19 mouse cellular contexts compared by ENCODE assay signal in the genomic region with DNA sequence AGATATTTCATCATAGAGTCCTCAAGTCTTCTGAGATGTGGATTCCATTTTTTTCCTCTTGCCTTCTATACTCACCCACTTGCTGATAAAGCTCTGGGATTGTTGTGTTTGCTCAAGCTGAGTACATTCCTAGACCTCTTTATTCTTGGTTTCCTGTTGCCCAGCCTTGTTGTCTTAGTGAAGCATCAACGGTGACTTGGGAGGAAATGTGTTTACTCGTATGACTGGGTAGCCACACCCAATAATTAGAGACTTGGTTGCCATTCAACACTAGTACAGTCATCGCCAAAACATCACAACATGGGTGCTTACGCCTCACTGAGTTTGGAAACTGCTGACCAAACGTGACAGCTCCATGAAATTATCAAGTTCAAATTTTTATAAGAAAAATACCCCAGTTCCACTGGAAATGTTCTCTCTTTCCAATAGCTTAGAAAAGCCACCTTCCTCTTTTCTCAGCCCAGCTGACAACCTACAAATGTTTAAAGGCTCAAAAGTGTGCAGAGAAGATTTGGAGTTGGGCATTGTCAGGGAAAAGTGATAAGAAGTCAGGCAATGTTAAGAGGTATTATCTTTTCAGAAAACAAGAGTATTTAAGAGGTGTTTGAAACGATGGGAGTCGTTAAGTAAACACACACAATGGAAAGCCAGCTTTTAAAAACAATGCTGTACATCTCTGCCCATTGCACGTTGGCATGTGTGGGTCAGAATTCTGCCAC. TPM values are rescaled to one million over a fixed set of nuclear protein-coding genes. Genes with fewer than 3 reads are reported as not detected.
DNase-seq lines count a peak whose midpoint lies in the region; ATAC-seq and TF ChIP-seq lines count a peak whose summit lies in the region.
"Had no signal": no experiment of that assay in that cellular context is flagged by ENCODE, and none has a peak within 500 bp of the region (broad histone marks: within the 10 kb centered on the region; RNA-seq: fewer than 3 reads in every experiment).

No protein-coding gene starts in this region.

- no peak overlapping the region for H3K4me3 ChIP-seq in hindbrain, postnatal 0 days (ENCODE audit: low read length)
- H3K4me3 ChIP-seq in hindbrain, embryonic 14.5 days (replicated peaks; ENCODE audit: low read length): no peak overlapping the region
- no peak overlapping the region for H3K4me3 ChIP-seq in forebrain, embryonic 11.5 days (ENCODE audit: low read depth, low read length)
- H3K4me3 ChIP-seq: embryonic facial prominence, embryonic 12.5 days; heart, embryonic 15.5 days; hindbrain, embryonic 15.5 days; kidney, embryonic 15.5 days; layer of hippocampus, adult 2 months; liver, embryonic 13.5 days; megakaryocyte, embryonic 14.5 days had no signal

- DNase-seq in hindbrain, postnatal 0 days (ENCODE audit: low spot score): peak; percentile 39
- DNase-seq in hindbrain, embryonic 14.5 days (ENCODE audit: low spot score): no peak
- DNase-seq in CD4-positive helper T cell, adult 2 months (ENCODE audit: low read depth, low spot score): peak; percentile 40
- peak; percentile 16 for DNase-seq in naive thymus-derived CD4-positive, alpha-beta T cell, adult 2 months (ENCODE audit: low read depth)
- no peak for DNase-seq in forebrain, embryonic 11.5 days (ENCODE audit: low spot score)
- no peak for DNase-seq in thymus, postnatal 0 days (ENCODE audit: low spot score)
- DNase-seq: liver, embryonic 13.5 days had no signal

- TF ChIP-seq CTCF in hindbrain, postnatal 0 days (IDR thresholded peaks at IDR 0.05; ENCODE audit: low read depth): no peak

- no peak overlapping the region for H3K4me2 ChIP-seq in hindbrain, postnatal 0 days (ENCODE audit: low read depth, low read length)
- H3K4me2 ChIP-seq in hindbrain, embryonic 14.5 days (replicated peaks): no peak overlapping the region
- H3K4me2 ChIP-seq in forebrain, embryonic 11.5 days (ENCODE audit: low read depth, low read length, severe bottlenecking): no peak overlapping the region
- H3K4me2 ChIP-seq: embryonic facial prominence, embryonic 12.5 days; heart, embryonic 15.5 days; hindbrain, embryonic 15.5 days; kidney, embryonic 15.5 days; liver, embryonic 13.5 days had no signal

- no peaks in the 10 kb centered on the region for H3K36me3 ChIP-seq in hindbrain, postnatal 0 days (ENCODE audit: insufficient read depth, low read length)
- no peaks in the 10 kb centered on the region for H3K36me3 ChIP-seq in hindbrain, embryonic 14.5 days (replicated peaks; ENCODE audit: control insufficient read depth, insufficient read depth)
- H3K36me3 ChIP-seq in forebrain, embryonic 11.5 days (ENCODE audit: control insufficient read depth, insufficient read depth, low read length): no peaks in the 10 kb centered on the region
- H3K36me3 ChIP-seq: embryonic facial prominence, embryonic 12.5 days; heart, embryonic 15.5 days; hindbrain, embryonic 15.5 days; kidney, embryonic 15.5 days; liver, embryonic 13.5 days had no signal

- H3K27ac ChIP-seq in hindbrain, postnatal 0 days: no peak overlapping the region
- H3K27ac ChIP-seq in hindbrain, embryonic 14.5 days: no peak overlapping the region
- H3K27ac ChIP-seq in forebrain, embryonic 11.5 days (ENCODE audit: low read depth, low read length): no peak overlapping the region
- H3K27ac ChIP-seq: embryonic facial prominence, embryonic 12.5 days; heart, embryonic 15.5 days; hindbrain, embryonic 15.5 days; kidney, embryonic 15.5 days; layer of hippocampus, adult 2 months; liver, embryonic 13.5 days had no signal

- no peaks in the 10 kb centered on the region for H3K27me3 ChIP-seq in hindbrain, postnatal 0 days (ENCODE audit: insufficient read depth, low read length)
- H3K27me3 ChIP-seq in hindbrain, embryonic 14.5 days (ENCODE audit: control insufficient read depth, insufficient read depth, low read length): no peaks in the 10 kb centered on the region
- no peaks in the 10 kb centered on the region for H3K27me3 ChIP-seq in forebrain, embryonic 11.5 days (ENCODE audit: control insufficient read depth, insufficient read depth, low read length)
- H3K27me3 ChIP-seq: embryonic facial prominence, embryonic 12.5 days; heart, embryonic 15.5 days; hindbrain, embryonic 15.5 days; kidney, embryonic 15.5 days; liver, embryonic 13.5 days had no signal

- WGBS in hindbrain, postnatal 0 days: 63% methylated on average over 8 of the region's 8 CpGs
- WGBS in hindbrain, embryonic 14.5 days: 84% methylated on average over 8 of the region's 8 CpGs
- WGBS in forebrain, embryonic 11.5 days: 81% methylated on average over 8 of the region's 8 CpGs

- no peak overlapping the region for H3K9ac ChIP-seq in hindbrain, postnatal 0 days (replicated peaks; ENCODE audit: low read length)
- no peak overlapping the region for H3K9ac ChIP-seq in hindbrain, embryonic 14.5 days
- H3K9ac ChIP-seq in forebrain, embryonic 11.5 days (ENCODE audit: low read length): no peak overlapping the region
- H3K9ac ChIP-seq: embryonic facial prominence, embryonic 12.5 days; heart, embryonic 15.5 days; hindbrain, embryonic 15.5 days; kidney, embryonic 15.5 days; liver, embryonic 13.5 days had no signal

- no peaks in the 10 kb centered on the region for H3K9me3 ChIP-seq in hindbrain, postnatal 0 days (ENCODE audit: low read length)
- H3K9me3 ChIP-seq in hindbrain, embryonic 14.5 days (ENCODE audit: control insufficient read depth, low read length): no peaks in the 10 kb centered on the region
- H3K9me3 ChIP-seq in forebrain, embryonic 11.5 days (ENCODE audit: control insufficient read depth, low read length): no peaks in the 10 kb centered on the region
- H3K9me3 ChIP-seq: embryonic facial prominence, embryonic 12.5 days; heart, embryonic 15.5 days; hindbrain, embryonic 15.5 days; kidney, embryonic 15.5 days; liver, embryonic 13.5 days had no signal

- ATAC-seq in hindbrain, postnatal 0 days: no peak
- ATAC-seq in hindbrain, embryonic 14.5 days (ENCODE audit: low FRiP score): no peak
- ATAC-seq in activated CD4-positive, CD25-positive, alpha-beta regulatory T cell, adult 4 months: peak; percentile 86
- ATAC-seq in forebrain, embryonic 11.5 days (replicated peaks; ENCODE audit: low FRiP score): no peak
- ATAC-seq: forebrain, embryonic 16.5 days had no signal

- H3K4me1 ChIP-seq in hindbrain, postnatal 0 days (ENCODE audit: insufficient read depth, low read length): no peaks in the 10 kb centered on the region
- H3K4me1 ChIP-seq in hindbrain, embryonic 14.5 days (replicated peaks; ENCODE audit: control insufficient read depth, insufficient read depth, low read length): no peaks in the 10 kb centered on the region
- no peaks in the 10 kb centered on the region; the same call in 1 of the 2 replicates for H3K4me1 ChIP-seq in forebrain, embryonic 11.5 days (replicated peaks; ENCODE audit: control insufficient read depth, insufficient read depth, low read length)
- H3K4me1 ChIP-seq: heart, embryonic 15.5 days; hindbrain, embryonic 15.5 days had no signal

RNA-seq across cellular contexts. Expression of a gene that starts 26.3 kb away (rescaled TPM):
- total RNA-seq in hindbrain, postnatal 0 days (2014; rRNA removed): 27.5 and 33.4 TPM in 2 replicates
- polyA plus RNA-seq in hindbrain, postnatal 0 days (2015; fragmentation: Nextera tagmentation; extraction: Ambion mirVana): 44.9 and 47.3 TPM in 2 replicates
- 33.0 and 37.3 TPM in 2 replicates for polyA plus RNA-seq in hindbrain, embryonic 14.5 days (2014; fragmentation: Nextera tagmentation; extraction: Ambion mirVana)
- 10 to 100 TPM; 23.2 to 30.5 TPM for polyA plus RNA-seq in activated CD4-positive, CD25-positive, alpha-beta regulatory T cell, adult 4 months (2017; shearing (Covaris generic))
- polyA plus RNA-seq in forebrain, embryonic 11.5 days (2014; fragmentation: Nextera tagmentation; extraction: Ambion mirVana): 20.8 and 22.3 TPM in 2 replicates
- polyA plus RNA-seq in thymus, postnatal 0 days (2015; fragmentation: Nextera tagmentation; extraction: Ambion mirVana): 26.6 and 29.3 TPM in 2 replicates

RNA-seq across cellular contexts. Expression of a gene that starts 27.0 kb away (rescaled TPM):
- not detected in 2 replicates for total RNA-seq in hindbrain, postnatal 0 days (2014; rRNA removed)
- not detected in 2 replicates for polyA plus RNA-seq in hindbrain, postnatal 0 days (2015; fragmentation: Nextera tagmentation; extraction: Ambion mirVana)
- polyA plus RNA-seq in hindbrain, embryonic 14.5 days (2014; fragmentation: Nextera tagmentation; extraction: Ambion mirVana): not detected in 2 replicates
- not detected for polyA plus RNA-seq in activated CD4-positive, CD25-positive, alpha-beta regulatory T cell, adult 4 months (2017; shearing (Covaris generic))
- polyA plus RNA-seq in forebrain, embryonic 11.5 days (2014; fragmentation: Nextera tagmentation; extraction: Ambion mirVana): not detected in 2 replicates
- polyA plus RNA-seq in thymus, postnatal 0 days (2015; fragmentation: Nextera tagmentation; extraction: Ambion mirVana): not detected in 2 replicates
- total RNA-seq: layer of hippocampus, adult 2 months; left cerebral cortex, postnatal 36 days had no signal
- polyA plus RNA-seq: cerebellum, adult 2 months; embryonic facial prominence, embryonic 12.5 days; forebrain, embryonic 16.5 days; gonadal fat pad, adult 2 months; heart, embryonic 15.5 days; hindbrain, embryonic 15.5 days; kidney, embryonic 15.5 days; liver, embryonic 13.5 days; spleen, adult 2 months had no signal

RNA-seq across cellular contexts. Expression of a gene that starts 59.5 kb away (rescaled TPM):
- total RNA-seq in hindbrain, postnatal 0 days (2014; rRNA removed): 67.5 and 73.4 TPM in 2 replicates
- polyA plus RNA-seq in hindbrain, postnatal 0 days (2015; fragmentation: Nextera tagmentation; extraction: Ambion mirVana): 74.9 and 75.2 TPM in 2 replicates
- 74.9 and 75.2 TPM in 2 replicates for polyA plus RNA-seq in hindbrain, embryonic 14.5 days (2014; fragmentation: Nextera tagmentation; extraction: Ambion mirVana)
- 10 to 100 TPM; 37.4 to 44.5 TPM for polyA plus RNA-seq in activated CD4-positive, CD25-positive, alpha-beta regulatory T cell, adult 4 months (2017; shearing (Covaris generic))
- 65.0 and 69.3 TPM in 2 replicates for polyA plus RNA-seq in forebrain, embryonic 11.5 days (2014; fragmentation: Nextera tagmentation; extraction: Ambion mirVana)
- polyA plus RNA-seq in thymus, postnatal 0 days (2015; fragmentation: Nextera tagmentation; extraction: Ambion mirVana): 49.8 and 56.0 TPM in 2 replicates

Comparison
In these comparisons a context has a peak if more than half of its experiments do, and no peak if none do; other contexts are left out.
1. DNase-seq: peak in hindbrain, postnatal 0 days (single experiment), CD4-positive helper T cell, adult 2 months (single experiment) and naive thymus-derived CD4-positive, alpha-beta T cell, adult 2 months (single experiment); none in hindbrain, embryonic 14.5 days (single experiment), forebrain, embryonic 11.5 days (single experiment) and thymus, postnatal 0 days (single experiment).